In the genomic region with DNA sequence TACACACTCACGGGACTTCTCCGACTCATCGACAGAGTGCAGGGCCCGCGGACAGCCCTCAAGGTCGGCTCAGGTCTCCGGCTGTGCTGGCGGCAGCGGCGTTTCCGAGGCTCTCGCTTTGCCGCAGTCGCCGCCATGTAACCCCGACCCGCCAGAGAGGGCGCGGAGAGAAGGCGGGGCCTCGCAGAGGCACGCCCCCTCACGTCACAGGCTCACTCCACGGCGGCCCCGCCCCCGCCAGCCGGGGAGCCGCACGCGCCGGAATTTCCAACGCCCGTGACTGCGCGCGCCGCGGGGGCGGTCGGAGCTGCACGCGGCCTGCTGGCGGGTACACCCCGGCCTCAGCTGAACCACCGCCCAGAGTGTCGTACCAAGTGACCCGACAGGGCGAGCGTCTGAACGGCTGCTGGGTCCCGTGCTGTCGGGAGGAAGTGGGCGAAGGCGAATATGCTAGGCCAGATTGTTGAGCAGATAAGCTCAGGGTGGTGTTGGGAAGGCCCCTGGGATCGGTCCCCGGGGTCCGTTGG, we compare ENCODE assay signal across 8 mouse cellular contexts. TPM values are rescaled to one million over a fixed set of nuclear protein-coding genes. Genes with fewer than 3 reads are reported as not detected.
DNase-seq lines count a peak whose midpoint lies in the region; ATAC-seq and TF ChIP-seq lines count a peak whose summit lies in the region.

A gene (minus strand): TSS at position 154 of the 527 bp plus-strand sequence.

- TF ChIP-seq CTCF in midbrain, postnatal 0 days (IDR thresholded peaks at IDR 0.05): peak; percentile 36

- no peaks in the 10 kb centered on the region for H3K36me3 ChIP-seq in erythroblast, embryonic 14.5 days (ENCODE audit: control insufficient read depth)
- H3K36me3 ChIP-seq in heart, embryonic 11.5 days (ENCODE audit: control insufficient read depth, insufficient read depth, low read length): no peaks in the 10 kb centered on the region
- H3K36me3 ChIP-seq in kidney, embryonic 15.5 days: no peaks in the 10 kb centered on the region
- no peaks in the 10 kb centered on the region for H3K36me3 ChIP-seq in limb, embryonic 15.5 days
- H3K36me3 ChIP-seq in midbrain, postnatal 0 days (ENCODE audit: insufficient read depth, low read length): no peaks in the 10 kb centered on the region

- DNase-seq in CD4-positive helper T cell, adult 2 months (ENCODE audit: low read depth, low spot score): peak; percentile 98
- peak; percentile 83 for DNase-seq in brain, embryonic 18.5 days (ENCODE audit: low read depth, low spot score)
- peak; percentile 93 for DNase-seq in midbrain, postnatal 0 days (ENCODE audit: low spot score)
- peak; percentile 98 for DNase-seq in spleen, postnatal 10 days (ENCODE audit: low spot score in 2 of 2)

- H3K9ac ChIP-seq in heart, embryonic 11.5 days (ENCODE audit: low read depth, low read length): peak within 1 kb of the TSS; percentile 97
- H3K9ac ChIP-seq in kidney, embryonic 15.5 days: peak within 1 kb of the TSS; percentile 80
- H3K9ac ChIP-seq in limb, embryonic 15.5 days: peak within 1 kb of the TSS; percentile 70
- H3K9ac ChIP-seq in midbrain, postnatal 0 days (replicated peaks; ENCODE audit: low read length, poor library complexity, severe bottlenecking): peak within 1 kb of the TSS; percentile 88

- H3K4me3 ChIP-seq in erythroblast, embryonic 14.5 days (replicated peaks): peak within 1 kb of the TSS; percentile 85
- H3K4me3 ChIP-seq in heart, embryonic 11.5 days (ENCODE audit: low read depth, low read length): peak within 1 kb of the TSS; percentile 92
- H3K4me3 ChIP-seq in kidney, embryonic 15.5 days (replicated peaks): peak within 1 kb of the TSS; percentile 71
- peak within 1 kb of the TSS; percentile 80 for H3K4me3 ChIP-seq in limb, embryonic 15.5 days
- H3K4me3 ChIP-seq in midbrain, postnatal 0 days (ENCODE audit: low read depth, low read length): peak within 1 kb of the TSS; percentile 72

- H3K4me2 ChIP-seq in heart, embryonic 11.5 days: peak within 1 kb of the TSS; percentile 73
- H3K4me2 ChIP-seq in kidney, embryonic 15.5 days: peak within 1 kb of the TSS; percentile 82
- peak within 1 kb of the TSS; percentile 81 for H3K4me2 ChIP-seq in limb, embryonic 15.5 days
- peak within 1 kb of the TSS; percentile 77 for H3K4me2 ChIP-seq in midbrain, postnatal 0 days (ENCODE audit: low read depth, low read length, poor library complexity, severe bottlenecking)

- under 1% methylated on average over 58 of the region's 58 CpGs for WGBS in heart, embryonic 11.5 days (ENCODE audit: insufficient replicate concordance)
- under 1% methylated on average over 58 of the region's 58 CpGs for WGBS in kidney, embryonic 15.5 days
- under 1% methylated on average over 58 of the region's 58 CpGs for WGBS in limb, embryonic 15.5 days
- WGBS in midbrain, postnatal 0 days: under 1% methylated on average over 47 of the region's 58 CpGs

- ATAC-seq in heart, embryonic 11.5 days (replicated peaks; ENCODE audit: insufficient number of reproducible peaks, low FRiP score, low TSS enrichment): peak; percentile 91
- peak; percentile 92 for ATAC-seq in kidney, embryonic 15.5 days (replicated peaks; ENCODE audit: low FRiP score)
- peak; percentile 90 for ATAC-seq in limb, embryonic 15.5 days (ENCODE audit: insufficient number of reproducible peaks, low FRiP score, low TSS enrichment, low read depth)
- peak; percentile 95 for ATAC-seq in midbrain, postnatal 0 days (ENCODE audit: low FRiP score)

- no peaks in the 10 kb centered on the region for H3K9me3 ChIP-seq in erythroblast, embryonic 14.5 days (ENCODE audit: control insufficient read depth, low read length)
- no peaks in the 10 kb centered on the region for H3K9me3 ChIP-seq in heart, embryonic 11.5 days (replicated peaks; ENCODE audit: control insufficient read depth, low read length)
- no peaks in the 10 kb centered on the region for H3K9me3 ChIP-seq in kidney, embryonic 15.5 days (replicated peaks)
- no peaks in the 10 kb centered on the region for H3K9me3 ChIP-seq in limb, embryonic 15.5 days
- H3K9me3 ChIP-seq in midbrain, postnatal 0 days (ENCODE audit: low read length): no peaks in the 10 kb centered on the region

- peak within 1 kb of the TSS; percentile 99 for H3K27ac ChIP-seq in heart, embryonic 11.5 days (ENCODE audit: low read depth, low read length)
- peak within 1 kb of the TSS; percentile 99 for H3K27ac ChIP-seq in kidney, embryonic 15.5 days
- H3K27ac ChIP-seq in limb, embryonic 15.5 days: peak within 1 kb of the TSS; percentile 99
- H3K27ac ChIP-seq in midbrain, postnatal 0 days (ENCODE audit: low read depth, low read length): peak within 1 kb of the TSS; percentile 96

- peaks cover 37% of the 10 kb centered on the region for H3K4me1 ChIP-seq in erythroblast, embryonic 14.5 days (ENCODE audit: control insufficient read depth)
- peaks cover 22% of the 10 kb centered on the region for H3K4me1 ChIP-seq in heart, embryonic 11.5 days (ENCODE audit: control insufficient read depth, insufficient read depth, low read length)
- H3K4me1 ChIP-seq in kidney, embryonic 15.5 days: peaks cover 34% of the 10 kb centered on the region
- peaks cover 28% of the 10 kb centered on the region for H3K4me1 ChIP-seq in limb, embryonic 15.5 days
- H3K4me1 ChIP-seq in midbrain, postnatal 0 days (ENCODE audit: insufficient read depth, low read length): 0 out of 2 replicates have a peak, but pooled peaks cover 2% of the 10 kb centered on the region

- no peaks in the 10 kb centered on the region for H3K27me3 ChIP-seq in erythroblast, embryonic 14.5 days (ENCODE audit: control insufficient read depth)
- no peaks in the 10 kb centered on the region for H3K27me3 ChIP-seq in heart, embryonic 11.5 days (ENCODE audit: control insufficient read depth, insufficient read depth, low read length)
- H3K27me3 ChIP-seq in kidney, embryonic 15.5 days: no peaks in the 10 kb centered on the region
- no peaks in the 10 kb centered on the region for H3K27me3 ChIP-seq in limb, embryonic 15.5 days
- H3K27me3 ChIP-seq in midbrain, postnatal 0 days (ENCODE audit: insufficient read depth, low read length): no peaks in the 10 kb centered on the region

RNA-seq across cellular contexts. Expression of the gene that starts here (rescaled TPM):
- polyA plus RNA-seq in erythroblast, embryonic 14.5 days (2012): 0.11 and 0.17 TPM in 2 replicates
- 70.0 and 77.5 TPM in 2 replicates for polyA plus RNA-seq in heart, embryonic 11.5 days (2014; fragmentation: Nextera tagmentation; extraction: Ambion mirVana)
- polyA plus RNA-seq in kidney, embryonic 15.5 days (2015; fragmentation: Nextera tagmentation; extraction: Ambion mirVana): 59.6 and 66.9 TPM in 2 replicates
- 49.8 and 50.6 TPM in 2 replicates for polyA plus RNA-seq in limb, embryonic 15.5 days (2015; fragmentation: Nextera tagmentation; extraction: Ambion mirVana)
- total RNA-seq in midbrain, postnatal 0 days (2014; rRNA removed): 164 and 181 TPM in 2 replicates
- 103 and 109 TPM in 2 replicates for polyA plus RNA-seq in midbrain, postnatal 0 days (2015; fragmentation: Nextera tagmentation; extraction: Ambion mirVana)

Comparison
In these comparisons a context has a peak if more than half of its experiments do, and no peak if none do; other contexts are left out.
1. Peak in every context shown above with its lines: DNase-seq, ATAC-seq, H3K4me3 ChIP-seq and H3K27ac ChIP-seq.
2. RNA of the gene that starts here (polyA plus RNA-seq): 103 to 109 TPM in midbrain, postnatal 0 days, 70.0 to 77.5 TPM in heart, embryonic 11.5 days, 59.6 to 66.9 TPM in kidney, embryonic 15.5 days and 49.8 to 50.6 TPM in limb, embryonic 15.5 days; 0.11 to 0.17 TPM in erythroblast, embryonic 14.5 days; every median in the first group is over 10 times any median in the second.